Mouse (Mus musculus) urinary bladder, postnatal 14 days (tissue): ENCODE results near the gene Sdk2.

Source experiments
- DNase-seq: peaks from one replicate; pipeline ENCODE4 v3.0.0; 2021; ENCODE audit warnings: low spot score

Gene Sdk2

DNA sequence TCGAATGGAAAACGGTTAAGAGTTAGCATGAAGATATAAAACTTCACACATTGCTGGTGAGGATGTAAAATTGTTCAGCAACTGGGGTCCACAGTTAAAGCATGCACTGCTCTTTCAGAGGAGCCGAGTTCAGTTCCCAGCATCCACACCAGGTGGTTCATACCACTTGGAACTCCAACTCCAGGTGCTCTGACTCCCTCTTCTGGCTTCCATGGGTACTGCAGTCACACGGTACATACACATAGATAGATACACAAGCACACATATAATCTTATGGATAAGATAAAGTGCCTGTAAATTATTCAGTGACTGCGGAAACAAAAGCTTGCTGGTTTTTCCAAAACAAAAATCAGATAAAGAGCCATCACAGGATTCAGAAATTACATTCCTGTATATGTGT is 19.9 kb downstream of the Sdk2 start:
- DNase-seq, result no peak

GRCm38 (mm10) chr11:114044373-114044772 is 22.5 kb downstream of the Sdk2 start:
- DNase-seq, result no peak

GRCm38 (mm10) chr11:114043530-114043929 is 23.3 kb downstream of the Sdk2 start:
- DNase-seq, result no peak

GRCm38 (mm10) chr11:114040391-114041035 is 26.3 kb downstream of the Sdk2 start:
- DNase-seq, result no peak

DNA sequence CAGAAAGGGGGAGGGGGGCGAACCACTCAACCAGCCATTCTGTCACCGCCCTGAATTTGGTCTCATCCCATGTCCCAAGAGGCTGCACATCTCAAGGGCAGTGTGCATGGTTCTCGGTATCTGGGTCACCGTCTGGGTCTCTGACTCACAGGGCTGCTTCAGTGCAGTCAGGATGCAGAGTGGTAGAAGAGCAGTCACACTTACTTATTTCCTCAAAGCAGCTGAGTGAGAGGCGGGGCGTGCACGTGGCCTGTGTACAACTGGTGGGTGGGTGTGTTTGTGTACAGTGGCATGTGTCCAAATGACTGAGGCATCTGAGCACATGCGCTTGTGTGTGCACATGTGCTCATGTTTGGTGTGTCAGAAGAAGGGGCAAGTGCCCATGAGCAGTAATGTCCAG is 28.8 kb downstream of the Sdk2 start:
- peak; percentile 48 for DNase-seq

DNA sequence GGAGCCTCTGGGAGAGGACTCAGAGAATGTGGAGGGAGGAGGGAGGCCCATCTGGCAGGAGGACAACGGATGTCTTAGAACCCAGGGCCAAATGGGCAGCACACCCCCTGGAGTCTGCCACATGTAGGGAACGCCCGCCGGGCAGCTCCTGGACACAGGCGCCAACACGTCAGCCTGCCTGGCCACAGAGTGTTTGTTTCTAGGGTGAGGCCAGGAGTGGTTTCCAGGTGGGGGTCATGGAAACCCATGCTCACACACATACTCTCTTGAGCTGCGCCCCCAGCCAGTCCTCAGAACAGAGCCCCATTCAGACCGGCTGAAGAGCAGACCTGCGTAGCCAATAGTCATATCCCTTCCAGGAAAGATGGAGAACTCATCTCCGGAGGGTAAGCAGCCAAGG is 35.4 kb downstream of the Sdk2 start:
- no peak for DNase-seq

GRCm38 (mm10) chr11:114030214-114030613 is 36.6 kb downstream of the Sdk2 start:
- no peak for DNase-seq

DNA sequence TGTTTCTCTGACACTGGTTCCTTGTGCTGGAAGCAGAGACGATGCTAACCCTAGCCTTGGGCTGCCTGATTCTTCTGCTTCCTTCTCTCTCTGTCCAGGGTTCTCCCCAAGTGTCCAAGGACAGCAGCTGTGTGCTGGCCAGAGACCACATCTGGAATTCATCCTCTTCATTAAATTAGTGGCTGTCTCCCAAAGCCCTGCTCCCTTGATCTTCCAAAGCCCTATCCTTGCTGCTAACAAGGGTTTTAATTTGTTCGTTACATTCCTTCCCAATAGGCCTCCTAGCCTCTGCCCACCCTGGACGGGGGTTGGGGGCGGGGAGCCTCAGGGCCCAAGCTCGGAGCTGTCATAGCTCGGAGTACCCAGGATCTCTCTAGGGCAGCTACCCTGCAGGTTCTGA is 38.3 kb downstream of the Sdk2 start:
- no peak for DNase-seq

- no peak for DNase-seq
These were observed 38.8 kb downstream of the Sdk2 start for GRCm38 (mm10) chr11:114028021-114028420.

- no peak for DNase-seq
These were observed 41.8 kb downstream of the Sdk2 start for GRCm38 (mm10) chr11:114025056-114025455.

- DNase-seq, result no peak
These were observed 42.9 kb downstream of the Sdk2 start for GRCm38 (mm10) chr11:114023965-114024364.

DNA sequence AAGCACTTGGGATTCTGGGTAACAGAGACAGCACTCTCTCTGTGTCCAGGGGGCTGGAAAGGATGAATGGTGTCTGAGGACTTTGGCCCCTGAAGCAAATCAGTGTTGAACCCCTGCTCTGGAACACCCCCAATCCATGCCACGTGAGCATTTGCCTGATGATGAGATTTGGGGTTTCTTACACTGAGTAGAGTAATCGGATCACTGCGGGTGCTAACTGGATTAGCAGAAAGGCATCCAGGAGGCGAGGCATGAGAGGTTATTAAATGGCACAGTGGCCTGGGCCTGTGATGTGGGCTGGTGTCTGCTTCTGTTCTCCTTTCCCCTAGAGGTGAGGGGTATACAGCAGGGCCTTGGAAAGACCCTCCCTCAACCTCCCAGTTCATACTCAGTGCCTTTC is 44.7 kb downstream of the Sdk2 start:
- no peak for DNase-seq

GRCm38 (mm10) chr11:114019087-114019486 is 47.8 kb downstream of the Sdk2 start:
- no peak for DNase-seq

DNA sequence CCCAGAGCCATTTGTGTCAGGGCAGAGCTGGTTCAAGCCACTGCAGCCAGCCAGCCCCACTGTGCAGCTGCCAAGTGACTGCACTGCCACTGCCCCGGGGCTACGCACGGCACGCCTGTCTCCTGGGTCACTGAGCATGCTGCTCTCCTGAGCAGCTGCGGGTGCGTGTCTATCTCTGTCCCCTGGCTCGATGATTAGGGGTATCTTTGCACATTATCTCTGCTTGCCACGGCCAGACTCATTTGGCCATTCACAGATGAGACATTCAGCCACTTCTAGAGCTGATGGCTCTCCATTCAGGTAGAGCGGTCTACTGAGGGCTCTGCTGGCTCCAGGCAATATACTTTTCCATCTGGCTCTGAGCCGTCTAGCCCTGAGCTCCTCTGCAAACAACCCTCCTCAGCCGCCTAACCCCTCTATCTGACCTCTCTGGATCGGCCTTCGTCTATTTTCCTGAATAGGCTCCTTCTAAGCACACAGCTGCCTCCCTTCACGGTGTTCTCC is 49.9 kb downstream of the Sdk2 start:
- peak; percentile 30 for DNase-seq

DNA sequence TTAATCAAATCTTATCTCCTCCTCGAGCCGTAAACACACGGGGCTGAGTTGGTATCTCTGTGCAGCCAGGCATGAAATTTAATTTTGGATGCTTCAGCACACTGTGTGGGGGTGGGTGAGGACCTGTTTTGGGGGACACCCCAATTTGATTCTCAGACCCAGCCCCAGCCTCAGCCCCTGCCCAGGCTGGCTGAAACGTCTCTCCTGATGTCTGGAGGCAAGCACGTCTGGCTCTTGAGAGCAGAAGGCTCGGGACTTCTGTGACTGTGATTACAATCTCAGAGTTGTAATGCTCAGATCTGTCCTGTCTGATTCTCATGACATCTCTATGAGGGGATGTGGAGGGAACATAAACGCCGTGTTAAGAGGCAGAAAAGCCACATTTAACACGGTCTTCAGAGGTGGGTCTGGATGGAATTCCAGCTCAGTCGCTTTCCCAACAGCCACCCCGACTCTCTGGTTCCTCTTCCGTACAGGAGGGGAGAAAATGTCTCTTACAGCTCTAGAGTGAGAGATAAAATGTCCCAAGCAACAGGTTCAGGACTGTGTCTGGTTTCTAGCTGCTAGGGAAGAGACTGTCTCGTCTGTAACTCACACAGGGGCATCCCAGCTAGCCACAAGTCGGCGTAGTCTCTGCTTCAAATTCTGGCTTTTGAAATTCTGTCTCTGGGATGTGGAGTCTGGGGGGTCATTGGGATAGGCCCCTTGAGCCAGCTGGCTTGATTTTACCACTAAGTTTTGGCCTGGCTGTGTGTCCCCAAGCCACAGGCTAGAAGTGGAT is 50.5 kb downstream of the Sdk2 start:
- DNase-seq, result no peak

GRCm38 (mm10) chr11:114011523-114011922 is 55.3 kb downstream of the Sdk2 start:
- no peak for DNase-seq

- no peak for DNase-seq
These were observed 61.0 kb downstream of the Sdk2 start for GRCm38 (mm10) chr11:114005879-114006278.

DNA sequence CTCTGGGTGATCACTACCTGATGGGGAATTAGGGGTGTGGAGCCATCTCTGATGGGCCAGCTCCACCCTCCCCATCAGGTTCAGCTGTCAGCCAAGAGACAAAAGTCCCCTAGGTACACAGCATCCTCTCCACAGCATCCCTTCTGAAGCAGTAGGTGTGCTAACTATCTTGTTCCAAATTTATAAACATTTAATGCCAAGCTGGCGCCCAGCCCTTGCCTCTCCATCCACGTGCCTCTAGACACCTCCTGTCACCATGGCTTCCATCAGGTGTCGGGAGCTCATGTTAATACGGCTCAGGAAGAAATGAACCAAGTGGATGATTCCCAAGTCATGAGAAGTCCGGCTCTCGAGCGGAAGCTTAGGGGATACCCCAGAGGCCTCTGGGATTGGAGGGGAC is 62.2 kb downstream of the Sdk2 start:
- no peak for DNase-seq

DNA sequence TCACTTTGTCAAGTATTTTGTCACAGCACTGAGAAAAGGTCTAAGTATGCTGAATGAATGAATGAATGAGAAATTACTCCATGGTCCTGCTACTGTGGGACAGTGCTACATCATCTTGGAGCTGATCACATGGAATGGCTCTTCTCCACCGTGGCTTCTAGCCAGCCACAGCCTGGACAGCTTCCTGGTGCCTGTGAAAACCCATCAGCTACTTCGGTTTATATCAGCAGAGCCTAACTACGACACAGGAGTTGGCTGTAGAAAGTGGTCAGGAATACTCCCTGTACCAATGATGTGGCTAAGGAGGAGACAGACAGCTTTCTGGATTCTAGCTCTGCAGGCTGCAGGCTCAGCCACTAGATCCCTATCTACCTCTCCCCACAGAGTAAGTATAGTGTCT is 63.7 kb downstream of the Sdk2 start:
- DNase-seq, result no peak

DNA sequence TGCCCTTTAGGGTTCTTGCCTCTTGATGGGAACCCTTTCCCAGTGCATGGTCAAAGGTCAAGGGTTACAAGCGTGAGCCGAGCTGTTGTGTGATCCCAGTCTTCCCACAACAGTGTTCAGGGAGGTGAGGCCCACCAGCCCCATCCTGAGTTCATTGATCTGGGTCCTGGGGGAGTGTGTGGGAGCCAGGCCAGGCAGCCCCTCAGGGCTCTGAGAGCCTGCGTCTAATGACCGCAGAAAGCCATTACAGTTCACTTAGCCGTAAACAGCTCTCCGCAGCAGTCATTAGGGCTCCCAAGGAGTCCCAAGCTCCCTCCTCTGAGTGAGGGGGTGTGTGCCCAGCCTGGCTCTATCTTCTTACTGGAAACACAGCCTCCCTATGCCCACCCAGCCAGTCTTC is 66.8 kb downstream of the Sdk2 start:
- no peak for DNase-seq

GRCm38 (mm10) chr11:113998702-113999101 is 68.1 kb downstream of the Sdk2 start:
- DNase-seq, result no peak

GRCm38 (mm10) chr11:113993921-113994320 is 72.9 kb downstream of the Sdk2 start:
- no peak for DNase-seq

GRCm38 (mm10) chr11:113992894-113993293 is 74.0 kb downstream of the Sdk2 start:
- DNase-seq, result no peak

DNA sequence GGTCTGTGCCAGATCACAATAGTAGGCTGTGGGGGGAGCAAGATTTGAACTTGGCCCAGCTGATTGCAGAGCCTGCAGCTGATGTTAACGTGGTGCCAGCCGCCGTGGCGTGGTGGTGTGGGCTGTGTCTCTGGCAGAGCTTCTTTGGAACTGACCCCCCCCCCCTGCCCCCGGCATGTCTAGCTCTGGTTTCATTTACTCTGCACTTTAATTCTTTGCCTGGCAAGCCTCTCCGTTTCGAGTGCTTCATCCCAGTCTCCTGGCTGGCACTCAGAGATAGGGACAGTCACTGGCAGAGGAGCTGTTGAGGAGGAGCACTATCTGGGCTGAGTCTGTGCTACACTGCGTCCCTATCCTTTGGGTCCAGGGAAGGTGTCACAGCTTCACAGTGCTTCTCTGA is 75.0 kb downstream of the Sdk2 start:
- DNase-seq, result no peak
